Mouse (Mus musculus): ENCODE measurements at regions not wholly inside any gene's neighbourhood (a gene's known extent, or its start where the extent isn't known, plus 50 kb on each side); places are given as distances from the start of the nearest gene placed in this dataset.

GRCm38 (mm10) chr9:61563017-61563416, 190.9 kb downstream of the Tle3 start:
- DNase-seq (ENCODE audit: low spot score) = no peak

DNA sequence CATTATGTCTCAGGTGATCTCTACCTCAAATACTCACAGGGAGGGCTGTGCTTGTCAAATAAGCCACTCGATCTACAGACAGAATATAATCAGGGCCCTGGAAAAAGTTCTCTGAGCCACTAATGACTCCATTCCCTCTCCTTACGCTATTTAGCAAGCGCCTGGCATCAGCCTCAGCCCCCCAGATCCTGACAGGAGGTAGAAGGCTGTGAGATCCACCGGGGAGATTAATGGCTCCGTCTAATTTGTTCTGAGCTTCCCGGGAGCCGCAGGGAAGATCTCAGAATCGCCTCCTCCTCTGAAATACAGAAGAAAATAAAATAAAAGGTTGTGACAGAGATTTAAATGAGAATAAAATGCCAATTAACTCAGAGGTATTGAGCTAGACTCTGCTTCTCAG, 189.4 kb downstream of the Tle3 start:
- no peak for DNase-seq (ENCODE audit: low spot score)

GRCm38 (mm10) chr9:61558621-61559020, 186.5 kb downstream of the Tle3 start:
- DNase-seq (ENCODE audit: low spot score) = peak; percentile 56

GRCm38 (mm10) chr9:61557025-61557424, 184.9 kb downstream of the Tle3 start:
- DNase-seq (ENCODE audit: low spot score) = peak; percentile 38

DNA sequence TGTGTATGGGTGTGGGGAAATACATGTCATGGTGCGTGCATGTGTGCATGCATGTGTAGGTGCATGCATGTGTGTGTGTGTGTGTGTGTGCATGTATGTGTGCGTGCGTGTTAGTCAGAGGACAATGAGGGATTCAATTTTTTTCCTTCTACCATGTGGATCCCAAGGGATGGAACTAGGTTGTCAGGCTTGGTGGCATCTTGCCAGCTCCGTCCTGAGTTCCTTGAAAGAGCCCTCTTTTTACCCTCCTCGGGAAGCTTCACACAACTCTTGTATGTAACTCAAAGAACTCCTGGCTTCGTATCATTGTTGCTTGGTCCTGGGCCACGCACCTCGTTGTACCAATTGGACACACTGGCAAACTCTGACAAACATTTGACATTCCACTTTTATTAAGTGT, 183.0 kb downstream of the Tle3 start:
- no peak for DNase-seq (ENCODE audit: low spot score)

DNA sequence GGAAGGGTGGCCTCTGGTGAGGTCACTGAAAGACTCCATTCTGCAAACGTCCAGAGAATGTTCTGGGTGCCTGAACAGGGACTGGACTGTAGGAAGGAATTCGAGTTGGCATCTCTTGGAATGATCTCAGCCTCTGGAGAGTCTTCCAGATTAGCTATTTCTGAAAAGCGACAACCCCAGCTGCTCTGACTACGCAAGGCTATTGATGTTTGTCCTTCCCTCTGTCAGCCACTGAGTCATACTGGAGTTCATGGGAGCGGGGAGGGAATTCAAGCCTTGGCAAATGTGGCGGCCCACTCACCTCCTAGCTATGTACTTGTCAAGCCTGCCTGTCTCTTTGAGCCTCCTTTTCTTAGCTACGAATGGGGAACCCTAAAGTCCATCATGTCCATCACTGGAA, 182.4 kb downstream of the Tle3 start:
- no peak for DNase-seq (ENCODE audit: low spot score)

- DNase-seq (ENCODE audit: low spot score) = no peak
Observed at GRCm38 (mm10) chr9:61553626-61554025, 181.5 kb downstream of the Tle3 start.

DNA sequence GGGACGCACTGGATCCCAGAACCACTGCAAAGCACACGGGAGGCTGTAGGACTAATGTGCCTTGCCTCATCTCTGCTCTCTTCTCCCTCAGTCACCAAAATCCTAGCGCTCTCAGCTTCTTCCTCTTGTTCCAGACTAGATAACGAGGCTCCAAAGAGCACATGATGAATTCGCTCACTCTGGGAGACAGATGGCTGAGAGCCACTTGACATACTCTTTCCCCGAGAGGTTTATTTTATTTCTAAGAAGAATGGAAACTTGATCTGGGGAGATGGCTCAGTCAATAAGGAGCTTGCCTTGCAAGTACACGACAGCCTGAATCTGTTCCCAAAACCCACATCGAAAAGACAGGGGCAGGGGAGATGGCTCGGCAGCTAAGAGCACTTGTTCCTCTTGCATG, 179.2 kb downstream of the Tle3 start:
- no peak for DNase-seq (ENCODE audit: low spot score)

GRCm38 (mm10) chr9:61550326-61550725, 178.2 kb downstream of the Tle3 start:
- no peak for DNase-seq (ENCODE audit: low spot score)

GRCm38 (mm10) chr9:61549692-61550241, 177.6 kb downstream of the Tle3 start:
- peak; percentile 42 for DNase-seq (ENCODE audit: low spot score)

- no peak for DNase-seq (ENCODE audit: low spot score)
Observed at GRCm38 (mm10) chr9:61537316-61538189, 165.4 kb downstream of the Tle3 start.

GRCm38 (mm10) chr9:61533237-61533636, 161.1 kb downstream of the Tle3 start:
- DNase-seq (ENCODE audit: low spot score) = no peak

GRCm38 (mm10) chr9:61530263-61531045, 158.3 kb downstream of the Tle3 start:
- no peak for DNase-seq (ENCODE audit: low spot score)

DNA sequence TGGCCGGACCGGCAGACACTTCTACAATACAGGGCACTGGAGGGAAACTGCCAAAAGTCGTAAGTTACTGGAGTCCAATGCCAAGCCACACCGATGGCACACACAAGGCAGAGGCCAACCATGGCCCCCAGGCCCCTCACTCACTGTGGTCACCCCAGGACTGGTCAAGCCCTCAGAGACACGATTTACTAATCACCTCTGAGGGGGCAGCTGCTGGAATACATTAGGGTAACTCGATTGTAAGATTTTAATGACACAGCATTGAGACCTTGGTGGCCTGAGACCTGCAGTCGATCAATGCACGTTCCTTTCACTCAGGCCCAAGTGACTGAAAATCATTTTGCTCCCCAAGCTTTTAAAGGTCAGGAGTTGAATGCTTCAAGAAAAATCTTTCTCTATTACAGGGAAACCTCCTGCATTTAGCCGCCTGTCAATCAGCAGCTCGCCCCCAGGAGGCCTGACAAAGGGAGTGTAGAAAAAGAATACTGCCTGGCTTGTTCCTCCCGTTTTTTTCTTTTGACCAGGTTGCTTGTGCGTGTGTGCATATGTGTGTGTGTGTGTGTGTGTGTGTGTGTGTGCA, 156.2 kb downstream of the Tle3 start:
- no peak for DNase-seq (ENCODE audit: low spot score)

GRCm38 (mm10) chr9:61527491-61528056, 155.4 kb downstream of the Tle3 start:
- DNase-seq (ENCODE audit: low spot score) = no peak

DNA sequence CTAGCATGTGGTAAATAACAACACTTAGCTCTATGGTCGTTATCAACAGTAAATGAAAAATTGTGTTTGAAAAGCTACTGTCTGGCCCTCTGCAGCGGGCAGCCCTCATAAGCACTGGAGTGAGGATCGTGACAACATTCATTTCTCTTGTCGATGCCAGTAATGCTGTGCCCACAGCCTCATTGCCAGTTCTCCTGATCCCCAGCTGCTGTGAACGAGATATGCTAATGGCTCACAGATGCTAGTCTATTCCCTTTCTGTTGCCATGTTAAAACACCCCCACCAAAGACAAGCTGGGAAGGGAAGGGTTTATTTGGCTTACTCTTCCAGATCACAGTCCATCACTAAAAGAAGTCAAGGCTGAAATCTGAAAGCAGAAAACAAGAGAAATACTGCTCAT, 148.0 kb downstream of the Tle3 start:
- no peak for DNase-seq (ENCODE audit: low spot score)

DNA sequence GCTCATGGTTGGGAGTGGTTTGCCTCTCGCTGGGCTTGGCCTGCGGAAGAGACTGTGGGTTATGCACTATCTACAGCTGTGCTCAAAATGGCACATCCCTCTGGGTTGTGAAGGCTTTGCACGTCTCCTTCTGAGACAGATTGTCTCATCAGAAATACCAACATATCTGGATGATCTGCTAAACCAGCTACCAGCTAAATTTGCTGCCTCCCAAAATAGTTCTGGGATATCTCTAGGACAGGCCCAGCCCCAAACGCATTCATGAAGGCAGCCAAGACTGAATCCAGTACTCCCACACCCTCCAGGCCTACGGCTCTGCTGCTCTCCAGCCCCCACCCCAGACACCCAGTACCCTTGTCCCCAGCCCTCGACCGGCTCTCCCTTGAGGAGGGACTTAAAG, 145.7 kb downstream of the Tle3 start:
- peak; percentile 40 for DNase-seq (ENCODE audit: low spot score)

GRCm38 (mm10) chr9:61511436-61511835, 139.3 kb downstream of the Tle3 start:
- DNase-seq (ENCODE audit: low spot score) = no peak

DNA sequence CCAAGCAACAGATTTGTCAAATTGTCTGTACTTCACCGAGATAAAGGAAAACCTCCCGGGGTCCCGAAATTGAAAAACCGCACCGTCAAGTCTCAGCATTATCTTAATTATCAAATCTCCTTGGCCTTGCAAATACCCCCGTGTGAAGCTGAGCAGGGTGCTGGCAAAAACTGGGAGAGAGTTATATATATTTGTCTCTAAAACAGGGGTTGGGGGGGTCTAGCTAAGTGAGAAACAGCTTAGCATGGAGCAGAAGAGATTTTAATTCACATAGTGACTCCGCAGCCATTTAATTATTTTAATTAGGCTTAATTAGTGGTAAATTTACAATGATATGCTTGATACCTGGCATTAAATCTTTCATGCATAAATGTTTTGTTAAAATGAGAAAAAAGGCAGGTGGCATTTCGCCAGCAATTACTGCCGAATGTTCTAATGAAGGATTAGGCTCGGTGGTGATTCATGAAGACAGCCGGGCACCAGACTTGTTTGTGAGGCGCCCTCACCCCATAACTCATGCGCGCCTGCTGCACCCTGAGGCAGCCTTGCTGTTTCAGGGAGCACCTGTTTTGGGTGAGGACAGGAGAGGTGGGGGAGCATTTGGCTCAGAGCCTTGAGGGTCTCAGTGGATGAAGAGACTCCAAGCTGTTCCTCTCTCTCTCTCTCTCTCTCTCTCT, 138.2 kb downstream of the Tle3 start:
- DNase-seq (ENCODE audit: low spot score) = no peak

- no peak for DNase-seq (ENCODE audit: low spot score)
Observed at GRCm38 (mm10) chr9:61509591-61510191, 137.5 kb downstream of the Tle3 start.

DNA sequence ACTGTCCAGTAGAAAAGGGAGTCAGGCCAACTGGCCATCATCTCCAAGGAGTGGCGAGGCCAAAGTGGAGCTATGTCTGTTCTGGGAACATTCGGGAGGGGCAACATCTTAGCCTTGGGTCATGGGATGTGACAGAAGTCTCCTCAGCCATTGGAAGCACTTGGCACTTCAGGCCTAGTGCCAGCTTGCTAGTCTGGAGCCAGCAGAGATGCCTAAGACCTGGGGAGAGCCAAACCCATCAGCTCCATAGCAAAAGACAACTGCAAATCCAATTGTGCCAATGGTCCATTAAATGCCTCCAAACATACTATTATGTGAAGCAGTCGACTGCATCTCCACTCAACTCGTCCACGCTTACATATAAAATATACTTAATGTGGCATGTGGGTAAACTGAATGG, 136.9 kb downstream of the Tle3 start:
- no peak for DNase-seq (ENCODE audit: low spot score)
